Mouse (Mus musculus) cerebellum, adult 18-20 months (tissue): ENCODE measurements around the gene Snrpa.
A peak's percentile ranks its signal among the peaks of the same experiment; 100 is the strongest.
"Not testable (repeated sequence)": the region's sequence is repeated elsewhere in the genome, so short reads cannot be mapped to it uniquely, and the experiment has no call there.

Experiments
- DNase-seq, 2 experiments: peaks; one replicate each; pipeline ENCODE4 v3.0.0; 2021

Gene Snrpa

DNA sequence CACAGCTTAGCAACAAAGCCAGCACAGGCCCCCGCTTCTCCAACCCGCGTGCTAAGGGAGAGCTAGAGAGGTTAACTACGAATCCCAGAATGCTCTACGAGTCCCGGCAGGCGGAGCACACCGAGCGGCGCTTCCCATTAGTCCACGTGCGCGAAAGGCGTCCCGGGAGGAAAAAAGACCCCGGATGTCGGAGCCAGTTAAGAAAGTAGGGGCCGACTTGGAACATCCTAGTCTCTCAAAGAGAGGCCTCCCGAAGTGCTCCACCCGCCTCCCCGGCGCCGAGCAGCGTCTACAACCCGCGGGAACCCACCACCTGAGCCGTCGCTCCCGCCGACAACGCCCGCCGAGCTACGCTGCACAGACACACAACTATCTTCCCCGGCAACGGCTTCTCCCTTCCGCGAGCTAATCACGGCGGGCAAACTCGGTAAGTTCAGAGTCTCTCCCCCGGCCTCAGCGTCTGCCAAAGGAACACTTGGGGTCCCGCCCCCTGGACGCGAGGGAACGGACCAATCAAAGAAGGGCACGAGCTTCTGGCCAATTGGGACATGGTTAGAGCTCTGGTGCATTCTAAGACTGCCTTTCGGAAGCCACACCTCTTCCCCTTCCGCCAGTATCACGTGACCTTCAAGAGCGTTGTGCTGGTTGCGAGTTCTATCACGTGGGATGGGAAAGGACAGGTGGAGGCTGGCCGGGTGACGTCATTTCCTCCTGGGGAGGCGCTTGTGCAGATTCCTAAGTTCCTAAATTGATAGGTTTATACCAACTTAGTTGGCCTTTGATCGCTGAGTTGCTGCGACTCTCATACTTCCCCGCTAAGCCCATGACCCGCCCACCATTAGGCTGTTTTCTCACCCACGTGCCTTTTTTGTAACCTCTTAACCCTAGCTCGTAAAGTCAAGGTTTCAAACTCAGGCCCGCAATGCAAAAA lies at the start of gene Snrpa, which contains the start of gene BC024978:
Gene Snrpa (minus strand): TSS at position 591 of the 931 bp plus-strand sequence.
Gene BC024978 (plus strand): TSS at position 101 of the 931 bp plus-strand sequence.
- DNase-seq: peak; percentile 91 to 99

DNA sequence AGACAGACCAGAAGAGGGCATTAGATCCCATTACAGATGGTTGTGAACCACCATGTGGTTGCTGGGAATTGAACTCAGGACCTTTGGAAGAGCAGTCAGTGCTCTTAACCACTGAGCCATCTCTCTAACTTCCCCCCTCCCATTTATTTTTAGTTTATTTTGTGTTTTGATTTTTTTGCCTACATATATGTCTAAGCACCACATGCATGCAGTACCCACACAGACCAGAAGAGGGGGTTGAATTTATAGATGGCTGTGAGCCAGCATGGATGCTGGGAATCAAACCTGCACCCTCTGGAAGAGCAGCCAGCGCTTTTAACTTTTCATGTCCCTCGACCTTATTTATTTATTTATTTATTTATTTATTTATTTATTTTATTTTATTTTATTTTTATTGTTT lies 48.0 kb upstream of the Snrpa start:
- not testable (repeated sequence) for DNase-seq

DNA sequence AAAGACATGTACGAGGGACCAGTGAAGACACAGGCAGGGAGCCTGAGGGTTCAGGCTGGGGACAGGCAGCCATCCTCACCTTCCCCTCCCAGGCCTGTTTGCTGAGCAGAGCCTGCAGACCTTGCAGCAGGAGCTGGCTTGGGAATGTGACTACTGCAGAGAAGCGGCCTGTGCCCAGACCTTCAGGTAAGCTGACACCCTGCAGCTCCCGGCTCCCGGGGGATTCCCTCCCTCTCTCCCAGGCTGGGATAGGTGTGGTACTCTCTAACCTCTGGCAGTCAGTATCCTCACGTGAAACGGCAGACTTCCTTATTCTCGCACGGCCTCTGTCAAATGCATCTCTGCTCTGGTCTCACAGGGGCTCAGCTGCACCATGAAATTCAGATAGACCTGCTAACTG lies 47.1 kb upstream of the Snrpa start:
- no peak for DNase-seq

DNA sequence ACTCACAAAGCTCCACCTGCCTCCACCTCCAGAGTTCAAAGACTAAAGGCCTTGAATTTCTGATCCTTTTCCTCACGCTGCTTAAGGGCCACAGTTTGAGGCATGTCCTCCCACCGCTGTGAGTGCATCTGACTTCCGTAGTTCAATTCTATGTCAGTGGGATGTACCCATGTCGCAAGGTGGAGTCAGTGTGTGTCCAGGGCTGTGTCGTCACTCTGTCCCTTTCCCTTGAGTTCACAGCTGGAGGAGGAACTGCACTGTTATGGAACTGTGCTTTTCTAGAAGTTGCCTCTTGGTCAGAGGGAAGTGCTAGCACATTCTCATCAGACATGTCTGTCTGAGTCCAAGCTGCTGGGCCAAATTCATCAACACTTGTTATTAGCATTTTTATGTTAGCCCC lies 42.5 kb upstream of the Snrpa start:
- DNase-seq: no peak

DNA sequence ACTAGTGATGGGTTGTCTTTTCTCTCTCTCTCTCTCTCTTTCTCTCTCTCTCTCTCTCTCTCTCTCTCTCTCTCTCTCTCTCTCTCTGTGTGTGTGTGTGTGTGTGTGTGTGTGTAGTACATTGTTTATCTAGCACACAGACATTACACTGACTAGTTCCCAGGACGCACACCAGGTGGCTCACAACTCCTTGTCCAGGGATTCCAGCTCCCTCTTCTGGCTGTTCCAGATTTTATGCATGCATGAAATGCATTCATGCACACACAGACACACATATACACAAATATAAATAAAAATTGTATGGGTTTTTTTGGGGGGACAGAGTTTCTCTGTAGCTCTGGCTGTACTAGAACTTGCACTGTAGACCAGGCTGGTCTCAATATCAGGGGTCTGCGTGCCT lies 41.5 kb upstream of the Snrpa start:
- no peak for DNase-seq

DNA sequence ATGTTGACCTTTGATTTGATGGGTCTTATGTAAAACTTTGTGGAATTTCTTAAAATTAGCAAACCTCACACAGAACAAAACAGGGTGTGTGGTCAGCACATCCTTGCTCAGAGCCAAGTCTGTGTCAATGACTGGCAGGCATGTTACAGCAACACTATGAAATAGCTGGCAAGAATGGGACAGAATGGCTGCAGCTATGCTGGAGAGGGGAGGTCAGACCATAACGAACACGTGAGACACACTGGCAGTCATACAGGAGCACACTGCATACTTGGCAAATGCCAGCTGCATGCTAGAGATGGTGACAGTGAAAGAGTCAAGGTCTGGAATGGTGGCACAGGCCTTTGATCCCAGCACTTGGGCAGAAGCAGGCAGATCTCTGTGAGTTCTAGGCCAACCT lies 39.7 kb upstream of the Snrpa start:
- no peak for DNase-seq

DNA sequence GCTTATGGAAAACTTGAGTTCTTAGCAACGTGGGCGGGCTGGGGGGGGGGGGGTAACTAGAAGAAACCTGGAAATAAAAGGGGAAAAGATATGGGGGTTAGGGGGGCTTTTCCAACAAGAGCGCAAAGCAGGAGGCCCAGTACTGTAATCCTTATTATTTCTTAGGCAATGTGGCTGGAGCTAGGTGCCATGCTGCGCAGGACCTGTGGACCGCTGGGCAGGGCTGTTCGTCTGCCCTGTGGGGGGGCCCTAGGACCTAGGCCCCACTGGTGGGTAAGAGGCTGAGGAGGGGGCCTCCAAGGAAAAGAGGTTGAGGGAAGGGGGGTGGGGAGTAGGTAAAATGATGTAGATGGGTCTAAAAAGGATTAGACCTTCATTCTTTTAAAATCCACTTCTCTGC lies 37.2 kb upstream of the Snrpa start:
- DNase-seq: no peak

DNA sequence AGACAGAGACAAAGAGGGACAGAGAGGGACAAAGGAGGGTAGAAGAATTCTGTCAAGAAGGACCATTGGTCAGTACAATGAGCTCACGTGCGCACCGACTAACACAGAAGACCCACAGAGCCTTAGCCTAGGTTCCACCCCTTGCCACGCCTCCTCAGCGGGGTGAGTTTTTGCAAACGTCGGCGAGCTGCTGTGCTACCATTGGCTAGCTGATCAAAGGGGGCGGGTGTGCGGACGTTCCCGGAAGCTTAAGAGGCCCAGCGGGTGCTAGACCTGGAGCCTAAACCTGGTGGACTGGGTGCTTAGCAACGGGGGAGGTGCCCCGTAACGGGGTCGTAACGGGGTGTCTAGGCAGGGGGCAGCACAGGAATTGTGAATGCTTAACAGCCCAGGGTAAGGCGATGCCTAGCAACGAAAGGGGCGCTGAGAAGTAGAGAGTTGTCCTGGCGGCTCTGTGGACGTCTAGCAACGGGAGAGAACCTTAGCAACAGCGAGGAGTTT lies 36.8 kb upstream of the Snrpa start, which contains the start of gene Coq8b:
Gene Coq8b (plus strand): TSS at position 243 of the 501 bp plus-strand sequence.
- DNase-seq: peak; percentile 88 to 96

DNA sequence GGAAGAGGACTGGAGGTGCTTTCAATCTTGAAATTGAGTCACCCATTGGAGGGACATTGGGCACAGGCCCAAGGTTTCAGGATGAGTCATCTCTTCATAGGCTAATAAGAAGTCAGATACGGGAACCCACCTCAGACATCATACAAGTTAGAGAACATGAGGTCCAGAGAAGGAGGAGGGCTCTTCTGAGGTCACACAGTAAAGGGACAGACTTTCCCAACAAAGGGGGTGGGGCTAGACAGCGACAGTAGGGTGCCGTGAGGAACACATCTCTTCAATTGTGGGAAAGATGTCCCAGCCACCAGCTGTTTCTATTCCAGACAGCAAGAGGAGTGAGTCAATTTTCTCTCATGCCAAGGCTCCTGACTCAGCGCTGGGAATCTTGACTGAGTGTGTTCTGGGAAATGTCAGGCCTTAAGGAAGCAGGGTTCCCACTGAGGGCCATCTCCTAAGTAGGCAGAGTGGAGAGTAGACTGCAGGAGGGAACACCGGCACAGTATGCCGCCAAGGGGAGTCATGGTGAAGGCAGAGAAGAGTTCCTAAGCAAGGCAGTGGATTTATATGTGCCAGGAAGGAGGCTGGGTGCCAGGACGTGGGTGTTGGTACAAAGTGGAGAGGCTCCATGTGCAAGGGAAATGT lies 35.7 kb upstream of the Snrpa start:
- no peak for DNase-seq

DNA sequence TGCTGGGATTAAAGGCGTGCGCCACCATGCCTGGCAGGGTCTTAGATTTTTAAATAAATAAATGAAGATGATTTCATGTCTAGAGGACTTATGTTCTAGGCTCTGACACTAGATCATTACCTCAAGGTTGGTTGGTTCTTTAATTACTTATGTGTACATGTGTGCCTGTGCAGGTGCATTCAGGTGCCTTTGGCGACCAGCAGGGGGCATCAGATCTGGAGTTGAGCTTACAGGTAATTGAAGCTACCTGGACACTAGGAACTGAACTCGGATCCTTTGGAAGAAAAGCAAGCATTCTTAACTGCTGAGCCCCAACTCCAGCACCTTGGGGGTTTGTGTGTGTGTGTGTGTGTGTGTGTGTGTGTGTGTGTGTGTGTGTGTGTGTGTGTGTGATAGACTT lies 34.7 kb upstream of the Snrpa start:
- no peak for DNase-seq

DNA sequence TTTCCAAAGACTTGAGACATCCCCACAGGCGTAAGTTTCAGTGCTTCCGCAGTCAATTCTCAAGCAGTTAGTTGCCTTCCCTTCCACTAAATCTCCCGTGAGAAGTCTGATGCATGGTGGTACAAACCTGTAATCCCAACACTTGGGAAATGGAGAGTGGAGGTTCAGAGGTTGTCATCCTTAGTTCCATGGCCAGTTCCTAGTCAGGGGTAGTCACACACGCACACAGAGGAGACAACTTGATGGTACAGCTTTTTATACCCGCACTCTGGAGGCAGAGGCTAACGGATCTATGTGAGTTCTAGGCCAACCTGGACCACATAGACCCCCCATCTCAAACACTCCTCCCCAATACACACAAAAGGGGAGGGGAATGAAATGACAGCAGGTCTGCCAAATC lies 32.8 kb upstream of the Snrpa start:
- DNase-seq: no peak

DNA sequence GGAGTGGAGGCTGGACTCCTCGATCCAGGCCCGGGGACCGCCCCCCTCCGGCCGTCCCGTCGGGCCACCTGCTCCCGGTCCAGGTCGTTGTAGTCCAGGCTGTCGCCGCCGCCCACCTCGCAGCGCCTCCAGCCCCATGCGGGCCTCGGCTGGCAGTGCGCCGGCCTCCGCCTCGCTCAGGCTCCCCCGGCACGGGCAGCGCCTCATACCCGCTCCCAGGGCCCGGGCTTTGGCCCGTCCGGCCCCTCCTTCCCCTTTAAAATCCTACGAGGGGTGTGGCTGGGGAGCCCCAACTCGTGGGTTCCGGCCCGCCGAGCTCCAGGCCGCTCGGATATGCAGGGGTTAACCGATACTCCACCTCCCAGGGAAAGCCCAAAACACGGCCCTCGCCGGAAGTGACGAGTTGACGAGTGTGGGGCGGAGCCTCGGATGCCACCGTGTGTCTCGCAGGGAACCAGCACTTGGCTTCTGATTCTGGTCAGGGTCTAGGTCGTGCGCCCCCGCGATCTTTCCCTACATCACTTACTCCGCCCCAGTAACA lies 32.3 kb upstream of the Snrpa start, which contains the start of gene Itpkc:
Gene Itpkc (minus strand): TSS at position 381 of the 541 bp plus-strand sequence.
- DNase-seq: peak; percentile 89 to 92

DNA sequence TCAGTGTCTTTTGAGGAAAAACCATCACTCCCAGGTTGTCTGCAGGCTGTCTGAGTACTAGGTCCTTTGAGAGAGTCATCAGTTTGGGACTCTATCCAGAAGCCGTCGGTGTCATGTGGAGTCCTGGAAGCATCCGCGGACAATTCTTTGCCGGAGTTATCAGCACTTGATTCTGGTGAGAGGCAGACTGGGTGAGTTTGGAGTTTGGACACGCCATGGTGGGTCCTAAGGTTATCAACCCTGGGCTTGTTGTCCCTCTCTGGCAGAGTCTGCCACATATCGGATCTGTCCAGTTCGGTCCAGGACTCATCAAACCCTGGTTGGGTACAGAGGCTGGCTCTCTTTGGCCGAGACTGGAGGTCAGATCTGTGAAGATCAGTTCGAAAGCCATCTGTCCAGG lies 31.6 kb upstream of the Snrpa start:
- peak; percentile 60 to 66 for DNase-seq

DNA sequence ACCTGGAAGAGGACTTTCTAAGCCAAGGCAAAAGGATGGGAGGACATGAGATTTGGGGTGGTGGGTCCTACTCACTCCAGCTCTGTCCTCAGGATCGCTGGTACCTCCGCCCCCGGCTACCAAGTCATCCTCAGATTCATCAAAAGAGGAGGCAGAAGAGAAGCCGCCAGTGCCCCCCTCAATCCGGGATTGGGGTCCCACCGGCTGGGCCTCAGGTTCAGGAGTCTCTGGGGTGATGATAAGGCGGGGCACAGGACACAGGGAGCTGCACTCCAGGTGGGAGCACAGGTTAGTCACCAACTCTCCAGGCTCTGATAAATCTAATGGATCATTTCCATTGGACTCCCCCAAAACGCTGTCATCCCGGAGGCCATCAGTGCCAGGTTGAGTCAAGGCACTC lies 31.2 kb upstream of the Snrpa start:
- DNase-seq: peak; percentile 21 to 40

DNA sequence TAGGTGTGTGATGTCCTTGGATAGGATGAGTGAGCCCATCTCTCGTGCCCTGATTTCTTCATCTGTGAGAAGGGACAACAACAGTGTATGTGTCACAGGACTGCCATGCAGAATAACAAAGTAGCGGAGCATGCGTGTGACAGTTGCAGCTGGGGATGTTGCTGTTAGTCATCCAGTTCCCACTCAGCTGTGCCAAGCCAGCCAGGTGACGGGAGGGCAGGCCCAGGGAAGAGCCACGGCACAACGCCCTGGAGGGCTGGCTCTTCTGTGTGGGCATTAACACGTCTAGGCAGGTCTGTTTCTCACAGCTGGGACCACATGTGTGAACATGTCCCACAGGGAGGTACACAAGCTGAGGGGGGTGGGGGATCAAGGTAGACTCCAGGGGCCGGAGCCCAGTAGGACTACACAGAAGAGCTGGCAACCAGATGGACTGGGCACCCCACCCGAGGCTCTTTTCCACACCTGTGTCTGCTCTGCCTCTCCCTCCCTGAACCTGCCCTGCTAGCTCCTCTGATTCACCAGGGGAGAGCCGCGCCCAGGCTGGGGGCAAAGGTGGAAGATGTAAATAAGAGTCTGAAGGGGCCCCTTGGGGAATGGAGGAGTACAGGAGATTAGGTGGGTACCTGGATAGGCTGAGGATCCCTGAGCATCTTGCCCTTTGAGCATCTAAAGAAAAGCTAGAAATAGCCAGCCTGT lies 29.0 kb upstream of the Snrpa start:
- DNase-seq: peak; percentile 32 to 46

DNA sequence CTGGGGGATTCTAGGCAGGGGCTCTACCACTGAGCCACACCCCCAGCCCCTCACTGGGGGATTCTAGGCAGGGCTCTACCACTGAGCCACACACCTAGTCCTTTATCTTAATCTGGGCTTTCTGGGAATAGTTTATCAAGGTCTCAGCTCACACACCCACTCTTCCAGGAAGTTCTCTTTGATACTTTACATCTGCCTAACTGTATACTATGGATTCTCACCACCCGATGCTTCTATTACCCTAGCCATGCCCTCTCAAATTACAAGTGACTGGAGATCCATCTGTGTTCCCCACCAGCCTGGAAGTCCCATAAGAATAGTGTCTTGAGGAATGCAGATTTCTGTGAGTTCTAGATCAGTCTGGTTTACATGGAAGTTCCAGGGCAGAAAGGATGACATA lies 26.5 kb upstream of the Snrpa start:
- DNase-seq: no peak

DNA sequence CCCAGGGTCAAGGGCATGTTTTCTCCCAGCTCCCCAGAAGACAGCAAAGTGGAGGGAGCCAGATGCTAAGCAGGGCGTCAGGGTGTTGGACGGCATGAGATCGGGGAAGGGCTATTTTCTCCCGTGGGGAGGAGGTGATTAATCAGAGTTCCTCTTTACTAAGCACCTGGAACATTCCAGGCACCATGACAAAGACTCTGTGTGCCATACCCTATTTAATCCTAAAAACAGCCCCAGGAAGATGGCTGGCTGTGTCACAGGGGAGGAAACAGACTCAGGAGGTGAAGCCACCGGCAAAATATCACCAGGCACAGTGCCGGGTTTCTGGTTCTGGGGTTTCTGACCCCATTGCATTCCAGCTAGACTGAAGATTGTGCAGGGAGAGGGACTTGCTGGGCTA lies 25.9 kb upstream of the Snrpa start:
- no peak for DNase-seq

DNA sequence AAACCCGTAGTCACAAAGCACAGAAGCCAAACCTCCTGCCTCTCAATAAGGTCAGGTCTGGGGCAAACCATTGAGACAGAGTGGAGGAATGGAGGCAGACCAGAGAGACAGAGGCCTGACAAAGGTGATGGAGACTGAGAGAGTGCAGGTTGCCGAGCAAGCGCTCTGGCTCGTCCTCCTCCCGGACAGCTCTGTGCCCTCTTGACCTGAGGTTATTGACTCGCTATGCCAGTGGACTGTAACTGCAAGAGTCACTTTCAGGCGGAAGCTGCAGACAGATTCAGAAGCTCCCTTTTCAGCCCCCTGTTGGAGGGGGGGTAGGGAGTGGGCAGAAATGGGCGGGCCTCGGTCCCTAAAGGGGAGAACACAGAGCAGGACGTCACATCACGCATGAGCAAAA lies 23.9 kb upstream of the Snrpa start:
- DNase-seq: no peak

DNA sequence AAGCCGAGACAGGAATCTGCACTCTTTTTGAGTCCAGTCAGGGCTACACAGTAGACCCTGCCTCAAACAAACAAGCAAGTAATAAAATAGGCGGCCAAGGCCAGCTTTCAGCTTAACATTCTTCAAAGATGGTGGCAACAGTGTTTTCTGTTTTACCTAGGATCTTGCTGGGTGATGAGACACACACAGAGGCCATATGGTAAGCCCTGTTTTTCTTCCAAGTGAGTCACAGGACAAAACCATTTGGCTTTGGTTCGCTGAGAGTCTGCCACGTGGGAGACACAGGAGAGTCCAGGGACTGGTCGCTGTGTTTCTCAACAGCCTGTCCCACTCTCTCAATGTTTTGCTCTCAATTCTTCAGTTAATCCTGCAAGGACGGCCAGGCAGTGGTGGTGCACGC lies 22.5 kb upstream of the Snrpa start:
- DNase-seq: peak; percentile 67 to 78

DNA sequence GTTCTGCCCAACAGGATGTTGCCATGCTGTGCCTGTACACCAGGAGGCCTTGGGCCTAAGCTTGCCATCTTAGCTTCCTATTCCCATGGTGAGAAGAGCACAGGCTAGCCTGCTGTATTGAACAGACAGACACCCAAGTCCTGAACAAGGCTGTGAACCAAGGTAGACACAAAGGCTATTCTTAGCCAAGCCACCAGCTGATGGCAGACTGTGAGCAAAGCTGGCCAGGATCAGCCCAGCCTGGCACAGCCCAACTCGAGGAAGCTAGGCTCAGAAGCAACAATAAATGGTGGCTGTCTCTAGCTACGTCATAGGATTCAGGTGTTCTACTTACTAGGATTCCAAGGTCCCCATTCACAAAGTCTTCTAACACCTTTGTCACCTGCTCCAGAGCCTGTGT lies 16.6 kb upstream of the Snrpa start:
- no peak for DNase-seq

DNA sequence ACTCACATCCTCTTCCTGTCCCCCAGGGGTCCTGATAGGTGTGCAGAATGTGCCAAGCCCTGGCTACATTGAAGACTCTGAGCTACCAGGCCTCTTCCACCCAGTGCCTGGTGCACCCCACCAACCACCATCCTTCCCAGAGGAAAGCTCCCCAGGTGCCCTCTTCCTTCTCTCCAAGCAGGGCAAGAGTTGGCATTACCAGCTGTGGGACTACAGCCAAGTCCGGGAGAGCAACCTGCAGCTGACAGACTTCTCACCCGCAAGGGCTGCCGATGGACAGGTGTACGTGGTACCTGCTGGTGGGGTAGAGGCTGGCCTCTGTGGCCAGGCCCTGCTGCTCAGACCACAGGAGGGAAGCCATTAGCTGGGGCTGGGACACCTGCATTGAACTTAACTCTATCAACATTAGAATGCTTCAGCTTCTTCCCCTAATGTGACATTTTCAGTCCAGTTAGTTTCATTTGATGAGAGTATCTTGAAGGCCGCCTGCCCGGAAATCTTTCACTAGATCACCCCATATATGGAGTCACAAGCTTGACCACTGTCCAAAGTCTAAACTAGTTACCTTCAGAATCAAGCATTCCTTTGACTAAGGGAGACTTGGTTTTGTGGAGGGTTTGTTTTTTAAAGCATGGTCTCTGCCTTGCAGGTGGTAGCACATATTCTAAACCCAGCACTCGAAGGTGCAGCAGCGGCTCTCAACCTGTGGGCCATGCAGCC lies 7.8 kb upstream of the Snrpa start:
- DNase-seq: peak; percentile 52 to 58

DNA sequence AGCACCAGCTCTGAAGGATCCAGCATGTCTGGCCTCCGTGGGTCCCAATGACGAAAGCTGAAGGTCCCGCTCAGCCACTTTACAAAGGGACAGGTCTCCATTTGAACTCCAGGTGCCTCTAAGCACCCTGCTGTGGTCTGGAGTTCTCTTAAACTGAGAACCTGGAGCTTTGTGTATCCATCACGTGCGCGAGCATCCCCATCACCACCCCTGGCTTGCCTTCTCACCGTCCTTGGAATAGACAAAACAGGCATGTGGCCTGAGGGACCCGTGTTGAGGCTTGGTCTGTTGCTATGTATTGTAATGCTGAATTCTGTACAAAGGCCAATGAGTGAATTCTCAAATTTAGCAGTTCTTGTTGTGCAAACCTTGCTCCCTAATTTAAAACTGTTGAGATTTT lies 2.7 kb upstream of the Snrpa start:
- no peak for DNase-seq
